Mouse (Mus musculus): ENCODE data around the gene Ptprg.

Gene Ptprg

GRCm38 (mm10) chr14:11680621-11681020 is 127.3 kb downstream of the Ptprg start:
- in situ Hi-C loops (cut with MboI; ENCODE audit: low sequenced_read_pairs): no loop called here

GRCm38 (mm10) chr14:11682441-11682840 is 129.1 kb downstream of the Ptprg start:
- in situ Hi-C loops (cut with MboI; ENCODE audit: low sequenced_read_pairs): no loop called here

GRCm38 (mm10) chr14:11683386-11684081 is 130.2 kb downstream of the Ptprg start:
- in situ Hi-C loops (cut with MboI; ENCODE audit: low sequenced_read_pairs): no loop called here

- in situ Hi-C loops (cut with MboI; ENCODE audit: low sequenced_read_pairs): no loop called here
Observed at GRCm38 (mm10) chr14:11684104-11684503, 130.8 kb downstream of the Ptprg start.

- in situ Hi-C loops (cut with MboI; ENCODE audit: low sequenced_read_pairs): no loop called here
Observed at GRCm38 (mm10) chr14:11687541-11687940, 134.2 kb downstream of the Ptprg start.

- in situ Hi-C loops (cut with MboI; ENCODE audit: low sequenced_read_pairs): no loop called here
Observed at GRCm38 (mm10) chr14:11688142-11688541, 134.8 kb downstream of the Ptprg start.

GRCm38 (mm10) chr14:11690066-11690465 is 136.7 kb downstream of the Ptprg start:
- in situ Hi-C loops (cut with MboI; ENCODE audit: low sequenced_read_pairs): no loop called here

GRCm38 (mm10) chr14:11691531-11691930 is 138.2 kb downstream of the Ptprg start:
- in situ Hi-C loops (cut with MboI; ENCODE audit: low sequenced_read_pairs): no loop called here

- in situ Hi-C loops (cut with MboI; ENCODE audit: low sequenced_read_pairs): no loop called here
Observed at GRCm38 (mm10) chr14:11698880-11699279, 145.5 kb downstream of the Ptprg start.

- in situ Hi-C loops (cut with MboI; ENCODE audit: low sequenced_read_pairs): no loop called here
Observed at GRCm38 (mm10) chr14:11699654-11700053, 146.3 kb downstream of the Ptprg start.

GRCm38 (mm10) chr14:11701516-11702249 is 148.4 kb downstream of the Ptprg start:
- in situ Hi-C loops (cut with MboI; ENCODE audit: low sequenced_read_pairs): no loop called here

- in situ Hi-C loops (cut with MboI; ENCODE audit: low sequenced_read_pairs): no loop called here
Observed at GRCm38 (mm10) chr14:11702770-11703477, 149.6 kb downstream of the Ptprg start.

GRCm38 (mm10) chr14:11704871-11705270 is 151.5 kb downstream of the Ptprg start:
- in situ Hi-C loops (cut with MboI; ENCODE audit: low sequenced_read_pairs): no loop called here

- in situ Hi-C loops (cut with MboI; ENCODE audit: low sequenced_read_pairs): no loop called here
Observed at GRCm38 (mm10) chr14:11709352-11709751, 156.0 kb downstream of the Ptprg start.

GRCm38 (mm10) chr14:11709798-11710197 is 156.5 kb downstream of the Ptprg start:
- in situ Hi-C loops (cut with MboI; ENCODE audit: low sequenced_read_pairs): no loop called here

- in situ Hi-C loops (cut with MboI; ENCODE audit: low sequenced_read_pairs): no loop called here
Observed at GRCm38 (mm10) chr14:11710410-11711122, 157.2 kb downstream of the Ptprg start.

- in situ Hi-C loops (cut with MboI; ENCODE audit: low sequenced_read_pairs): no loop called here
Observed at GRCm38 (mm10) chr14:11712146-11712545, 158.8 kb downstream of the Ptprg start.

- in situ Hi-C loops (cut with MboI; ENCODE audit: low sequenced_read_pairs): no loop called here
Observed at GRCm38 (mm10) chr14:11716230-11716629, 162.9 kb downstream of the Ptprg start.

- in situ Hi-C loops (cut with MboI; ENCODE audit: low sequenced_read_pairs): no loop called here
Observed at GRCm38 (mm10) chr14:11718201-11718600, 164.9 kb downstream of the Ptprg start.

- in situ Hi-C loops (cut with MboI; ENCODE audit: low sequenced_read_pairs): no loop called here
Observed at GRCm38 (mm10) chr14:11719259-11719658, 165.9 kb downstream of the Ptprg start.

- in situ Hi-C loops (cut with MboI; ENCODE audit: low sequenced_read_pairs): no loop called here
Observed at GRCm38 (mm10) chr14:11722101-11722500, 168.8 kb downstream of the Ptprg start.
